Mouse (Mus musculus) spleen, adult 2 months (tissue): ENCODE measurements around the gene Tor1aip2. TPM values are rescaled to one million over a fixed set of nuclear protein-coding genes. Genes with fewer than 3 reads are reported as not detected.

ENCODE experiments used
- DNase-seq, 2 experiments: peaks; one replicate each; pipeline versions ENCODE4 v3.0.0 to v3.0.0-alpha.2; 2012 to 2021; ENCODE audit warnings: low spot score in 2 of 2, low read depth in 1 of 2
- H3K27ac ChIP-seq: fragments of 200-500 bp; 2 replicates; pipeline ENCODE4 v1.5.1; 2012; ENCODE audit warnings: low read length, inconsistent platforms; ENCODE audit not compliant: insufficient read depth
- H3K27me3 ChIP-seq: fragments of 200-500 bp; 2 replicates; pipeline ENCODE4 v1.6.1; 2012; ENCODE audit warnings: mild to moderate bottlenecking, moderate library complexity, low read length, inconsistent platforms; ENCODE audit not compliant: control insufficient read depth, insufficient read depth
- H3K36me3 ChIP-seq: fragments of 200-500 bp; 2 replicates; pipeline ENCODE4 v1.6.1; 2012; ENCODE audit warnings: mild to moderate bottlenecking, low read length, inconsistent platforms; ENCODE audit not compliant: control insufficient read depth, insufficient read depth
- H3K4me1 ChIP-seq: fragments of 200-500 bp; 2 replicates; pipeline ENCODE4 v1.6.1; 2011; ENCODE audit warnings: inconsistent platforms; ENCODE audit not compliant: control insufficient read depth, insufficient read depth, insufficient read length
- H3K4me3 ChIP-seq: fragments of 200-500 bp; 2 replicates; pipeline ENCODE4 v1.5.1; 2011; ENCODE audit warnings: mild to moderate bottlenecking, inconsistent platforms; ENCODE audit not compliant: insufficient read depth, insufficient read length; ENCODE audit errors: extremely low read depth
- CTCF ChIP-seq: fragments of 200-500 bp; IDR thresholded peaks from 2 replicates; pipeline ENCODE4 v1.5.1; 2011; ENCODE audit warnings: mild to moderate bottlenecking, inconsistent platforms; ENCODE audit not compliant: insufficient read depth, insufficient read length, insufficient replicate concordance; ENCODE audit errors: extremely low read depth
- POLR2A ChIP-seq: fragments of 200-500 bp; IDR thresholded peaks from 2 replicates; pipeline ENCODE4 v1.6.1; 2011; ENCODE audit warnings: low read depth, low read length, inconsistent platforms
- WGBS: fragments of 180-500 bp; shearing (Covaris S2); methylation state at CpG from one replicate; pipeline ENCODE4 v1.1.7; 2018; 5-methylcytosine and 5-hydroxymethylcytosine counted together
- polyA plus RNA-seq: library from polyadenylated mRNA; depleted of rRNA; stranded (reverse); fragments of >200 nt; gene quantifications from 2 replicates; pipeline ENCODE4 v1.2.3, GENCODE M21; 2012

Gene Tor1aip2
- polyA plus RNA-seq, 1 experiment: 28.9 TPM

GRCm38 (mm10) chr1:156003201-156003935, 31.8 kb upstream of the Tor1aip2 start:
- WGBS: 92% methylated on average over 7 of the region's 7 CpGs
- Histone ChIP-seq H3K4me1 (no peaks in the 10 kb centered on the region), H3K27ac (no peak overlapping the region), H3K4me3 (no peak overlapping the region), H3K27me3 (no peaks in the 10 kb centered on the region), H3K36me3 (peaks cover 26% of the 10 kb centered on the region)
- no peak for DNase-seq
- TF ChIP-seq POLR2A (no peak), CTCF (no peak)

DNA sequence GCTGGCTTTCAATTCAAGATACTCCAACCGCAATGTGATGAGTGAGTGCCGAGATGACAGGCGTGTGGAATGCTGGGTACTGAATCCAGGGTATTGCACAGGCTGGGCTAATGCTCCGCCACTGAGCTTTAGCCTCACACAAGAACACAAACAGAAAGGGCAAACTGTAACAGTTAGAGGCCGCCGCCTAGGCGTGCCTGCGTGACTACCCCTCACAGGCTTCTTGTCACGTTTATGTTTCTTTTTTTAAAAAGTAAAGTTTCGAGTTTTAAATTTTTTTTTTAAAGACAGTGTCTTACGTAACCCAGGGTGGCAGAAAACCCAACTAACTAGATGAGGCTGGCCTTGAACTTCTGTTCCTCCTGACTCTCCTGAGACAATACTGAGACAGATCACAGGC, 29.3 kb upstream of the Tor1aip2 start:
- 91% methylated on average over 11 of the region's 11 CpGs for WGBS
- TF ChIP-seq POLR2A: no peak
- TF ChIP-seq CTCF: no peak
- Histone ChIP-seq H3K4me3 (no peak overlapping the region), H3K4me1 (no peaks in the 10 kb centered on the region), H3K27ac (no peak overlapping the region), H3K27me3 (no peaks in the 10 kb centered on the region), H3K36me3 (peaks cover 34% of the 10 kb centered on the region)
- no peak for DNase-seq

DNA sequence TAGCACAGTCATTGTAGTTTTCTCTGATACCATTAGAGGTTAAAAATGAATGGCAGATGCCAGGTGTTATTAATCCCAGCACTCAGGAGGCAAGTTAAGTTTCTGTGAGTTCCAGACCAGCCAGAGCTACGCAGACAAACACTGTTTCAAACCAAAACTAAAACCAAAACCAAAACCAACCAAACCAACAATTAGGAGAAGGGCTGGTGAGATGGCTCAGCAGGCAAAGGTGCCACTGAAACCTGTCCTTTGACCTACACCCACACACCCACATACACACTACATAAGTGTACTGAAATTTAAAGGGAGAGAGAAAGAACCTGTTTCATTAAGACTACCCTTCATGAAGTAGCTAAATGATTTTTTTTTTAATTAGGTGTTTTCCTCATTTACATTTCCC, 26.2 kb upstream of the Tor1aip2 start:
- TF ChIP-seq CTCF (no peak), POLR2A (no peak)
- Histone ChIP-seq H3K27ac (no peak overlapping the region), H3K36me3 (peaks cover 41% of the 10 kb centered on the region), H3K4me1 (no peaks in the 10 kb centered on the region), H3K4me3 (no peak overlapping the region), H3K27me3 (no peaks in the 10 kb centered on the region)
- DNase-seq: no peak
- 66% methylated on average over 1 of the region's 1 CpGs for WGBS

DNA sequence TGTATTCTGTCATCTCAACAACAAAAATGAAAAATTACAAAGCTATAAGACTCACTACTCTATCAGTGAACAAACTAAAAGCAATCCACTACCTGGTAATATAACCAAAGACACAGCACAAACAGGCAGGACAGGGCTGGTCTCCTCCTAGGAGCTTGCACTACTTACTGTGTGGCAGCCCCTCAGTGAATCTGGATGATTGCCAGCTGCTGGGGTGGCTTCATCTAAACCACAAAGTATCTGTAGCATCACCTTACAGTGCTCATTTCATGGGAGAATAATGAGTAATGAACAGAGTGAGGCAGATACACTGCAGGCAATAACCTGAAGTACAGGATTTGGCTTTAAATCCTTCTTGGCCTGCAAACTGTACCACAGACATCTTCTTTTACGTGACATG, 15.4 kb upstream of the Tor1aip2 start:
- TF ChIP-seq POLR2A (no peak), CTCF (no peak)
- 88% methylated on average over 1 of the region's 1 CpGs for WGBS
- Histone ChIP-seq H3K36me3 (peaks cover 44% of the 10 kb centered on the region), H3K4me3 (no peak overlapping the region), H3K27me3 (no peaks in the 10 kb centered on the region), H3K27ac (no peak overlapping the region), H3K4me1 (no peaks in the 10 kb centered on the region)
- no peak for DNase-seq

DNA sequence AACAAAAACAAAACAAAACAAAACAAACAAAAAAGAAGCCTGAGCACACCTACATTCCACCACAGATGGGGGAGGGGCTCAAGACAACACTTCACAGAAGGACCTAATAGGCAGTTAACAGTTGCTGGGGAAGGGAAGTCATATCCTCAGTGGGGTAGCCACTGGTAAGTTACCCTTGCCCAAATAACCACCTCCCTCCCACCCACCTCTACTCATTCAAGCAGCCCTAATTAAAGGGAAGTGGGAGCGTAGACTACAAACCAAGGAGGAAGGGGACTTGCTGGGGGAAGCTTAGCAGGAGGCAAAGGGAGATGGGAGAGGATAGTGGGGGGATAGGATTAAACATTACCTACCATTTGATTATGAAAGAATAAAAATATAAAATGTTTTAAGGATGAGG, 14.8 kb upstream of the Tor1aip2 start:
- DNase-seq: no peak
- WGBS: 86% methylated on average over 1 of the region's 1 CpGs
- Histone ChIP-seq H3K27ac (no peak overlapping the region), H3K27me3 (no peaks in the 10 kb centered on the region), H3K4me1 (no peaks in the 10 kb centered on the region), H3K36me3 (peaks cover 45% of the 10 kb centered on the region), H3K4me3 (no peak overlapping the region)
- TF ChIP-seq POLR2A (no peak), CTCF (no peak)

- WGBS: 73% methylated on average over 8 of the region's 8 CpGs
- H3K27ac ChIP-seq: no peak overlapping the region
Measured at GRCm38 (mm10) chr1:156024831-156025503, 10.2 kb upstream of the Tor1aip2 start.

GRCm38 (mm10) chr1:156027849-156028248, 7.4 kb upstream of the Tor1aip2 start:
- TF ChIP-seq POLR2A: no peak
- TF ChIP-seq CTCF: no peak
- 0 out of 2 replicates have a peak overlapping the region, but pooled peaks have one; percentile 43 for H3K27ac ChIP-seq
- WGBS: 72% methylated on average over 3 of the region's 3 CpGs
- H3K4me3 ChIP-seq: no peak overlapping the region
- peaks cover 39% of the 10 kb centered on the region for H3K36me3 ChIP-seq
- H3K27me3 ChIP-seq: no peaks in the 10 kb centered on the region
- DNase-seq: no peak
- H3K4me1 ChIP-seq: peaks cover 5% of the 10 kb centered on the region

More at GRCm38 (mm10) chr1:156024831-156025503, 10.2 kb upstream of the Tor1aip2 start:
- peaks cover 35% of the 10 kb centered on the region for H3K36me3 ChIP-seq
- no peaks in the 10 kb centered on the region for H3K27me3 ChIP-seq
- peaks cover 5% of the 10 kb centered on the region for H3K4me1 ChIP-seq
- TF ChIP-seq POLR2A (no peak), CTCF (no peak)
- no peak for DNase-seq
- no peak overlapping the region for H3K4me3 ChIP-seq
